Mouse (Mus musculus) MEL (cell line): ENCODE results near the gene Pkd1l1.

Experiments
- CTCF ChIP-seq, 3 experiments: IDR thresholded peaks in 2 of 3; conservative IDR thresholded peaks in 1 of 3; 2 replicates each; pipeline ENCODE4 v1.5.1; 2011 to 2012; ENCODE audit warnings: low read length in 3 of 3, low read depth in 2 of 3, mild to moderate bottlenecking in 2 of 3, improper control_type of control experiment in 1 of 3, inconsistent platforms in 1 of 3, mixed read lengths in 1 of 3, moderate library complexity in 1 of 3; ENCODE audit not compliant: control insufficient read depth in 1 of 3, insufficient read depth in 1 of 3, poor library complexity in 1 of 3, severe bottlenecking in 1 of 3
- ELF1 ChIP-seq: IDR thresholded peaks from 2 replicates; pipeline ENCODE4 v1.6.1; 2014; ENCODE audit warnings: low read depth, mild to moderate bottlenecking, inconsistent platforms, low read length, improper control_type of control experiment, moderate library complexity
- HCFC1 ChIP-seq: IDR thresholded peaks from 2 replicates; pipeline ENCODE4 v1.6.1; 2012; ENCODE audit warnings: low read depth, mild to moderate bottlenecking, inconsistent platforms, low read length, improper control_type of control experiment, moderate library complexity
- JUND ChIP-seq: IDR thresholded peaks from 2 replicates; pipeline ENCODE4 v1.6.1; 2011; ENCODE audit warnings: low read depth, mild to moderate bottlenecking, improper control_type of control experiment, low read length
- MAX ChIP-seq: IDR thresholded peaks from 2 replicates; pipeline ENCODE4 v1.6.1; 2011; ENCODE audit warnings: low read length, improper control_type of control experiment
- MXI1 ChIP-seq: IDR thresholded peaks from 2 replicates; pipeline ENCODE4 v1.6.1; 2011; ENCODE audit warnings: mild to moderate bottlenecking, low read depth, low read length, improper control_type of control experiment
- POLR2A ChIP-seq, 2 experiments: IDR thresholded peaks; 2 replicates each; pipeline ENCODE4 v1.6.1; 2011 to 2012; ENCODE audit warnings: low read length in 2 of 2, mild to moderate bottlenecking in 2 of 2, control low read depth in 1 of 2, improper control_type of control experiment in 1 of 2, low read depth in 1 of 2, moderate library complexity in 1 of 2; ENCODE audit not compliant: control insufficient read depth in 1 of 2, insufficient read depth in 1 of 2, poor library complexity in 1 of 2
- POLR2AphosphoS2 ChIP-seq: IDR thresholded peaks from 2 replicates; pipeline ENCODE4 v1.6.1; 2011; ENCODE audit warnings: low read length, improper control_type of control experiment
- ZC3H11A ChIP-seq: IDR thresholded peaks from 2 replicates; pipeline ENCODE4 v1.6.1; 2012; ENCODE audit warnings: low read depth, mild to moderate bottlenecking, inconsistent platforms, low read length, improper control_type of control experiment
- ZNF384 ChIP-seq: IDR thresholded peaks from 2 replicates; pipeline ENCODE4 v1.6.1; 2012; ENCODE audit warnings: low read depth, mild to moderate bottlenecking, inconsistent platforms, low read length, improper control_type of control experiment

GRCm38 (mm10) chr11:8866021-8866420 is 107.0 kb downstream of the Pkd1l1 start:
- TF ChIP-seq POLR2A (IDR thresholded peaks at IDR 0.05; ENCODE audit: control insufficient read depth in 1 of 2, insufficient read depth in 1 of 2, low read depth in 1 of 2, low read length in 2 of 2, poor library complexity in 1 of 2), result no peak
- no peak for TF ChIP-seq CTCF (IDR thresholded peaks at IDR 0.05 in 2 of 3, conservative IDR thresholded peaks at IDR 0.05 in 1 of 3; ENCODE audit: control insufficient read depth in 1 of 3, insufficient read depth in 1 of 3, low read depth in 2 of 3, low read length in 3 of 3, poor library complexity in 1 of 3, severe bottlenecking in 1 of 3)
- no peak for TF ChIP-seq JUND
- no peak for TF ChIP-seq ELF1
- TF ChIP-seq MAX, result no peak
- TF ChIP-seq MXI1, result no peak
- TF ChIP-seq HCFC1, result no peak
- no peak for TF ChIP-seq ZC3H11A
- no peak for TF ChIP-seq POLR2AphosphoS2
- no peak for TF ChIP-seq ZNF384
